Mouse (Mus musculus): ENCODE measurements around the gene Kcnd3.

GRCm38 (mm10) chr3:105496216-105496615 lies 44.1 kb downstream of the Kcnd3 start:
- TF ChIP-seq POLR2A (IDR thresholded peaks at IDR 0.05; ENCODE audit: insufficient read depth, low read depth, low read length) (no peak), CTCF (IDR thresholded peaks at IDR 0.05; ENCODE audit: insufficient read depth, low read depth, low read length) (no peak)

Measured in olfactory bulb, adult 2 months (tissue).